Mouse (Mus musculus) bone marrow, adult 2 months (tissue): Measurements from ENCODE around the gene Chst11.

Experiments
- CTCF ChIP-seq: fragments of 200-500 bp; IDR thresholded peaks from 2 replicates; pipeline ENCODE4 v1.5.1; 2011; ENCODE audit warnings: low read length, control low read depth; ENCODE audit not compliant: control insufficient read depth, insufficient read depth
- POLR2A ChIP-seq: fragments of 200-500 bp; IDR thresholded peaks from 2 replicates; pipeline ENCODE4 v1.6.1; 2011; ENCODE audit warnings: low read depth, mild to moderate bottlenecking, control low read depth, low read length, borderline replicate concordance; ENCODE audit not compliant: control insufficient read depth

DNA sequence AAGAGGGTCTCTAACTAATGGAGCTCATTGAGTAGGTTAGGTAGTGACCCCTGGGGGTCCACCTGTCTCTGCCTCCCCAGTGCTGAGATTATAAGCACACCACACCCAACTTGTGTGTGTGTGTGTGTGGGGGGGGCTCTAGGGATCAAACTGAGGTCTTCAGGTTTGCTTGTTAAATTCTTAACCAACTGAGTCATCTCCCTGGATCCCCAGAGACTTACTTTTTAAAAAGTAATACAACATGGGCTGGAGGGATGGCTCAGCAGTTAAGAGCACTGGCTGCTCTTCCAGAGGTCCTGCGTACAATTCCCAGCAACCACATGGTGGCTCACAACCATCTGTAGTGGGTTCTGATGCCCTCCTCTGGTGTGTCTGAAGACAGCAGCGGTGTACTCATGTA lies 15.4 kb downstream of the Chst11 start:
- TF ChIP-seq POLR2A (no peak), CTCF (no peak)
